Comparison of ENCODE assay signal across 8 mouse cellular contexts in genomic region chr15:77036320-77036988, GRCm38 (mm10). TPM values are rescaled to one million over a fixed set of nuclear protein-coding genes. Genes with fewer than 3 reads are reported as not detected.
DNase-seq lines count a peak whose midpoint lies in the region; ATAC-seq and TF ChIP-seq lines count a peak whose summit lies in the region.
"Had no signal": no experiment of that assay in that cellular context is flagged by ENCODE, and none has a peak within 500 bp of the region (broad histone marks: within the 10 kb centered on the region; RNA-seq: fewer than 3 reads in every experiment).

No protein-coding gene starts in this region.

- H3K4me3 ChIP-seq in intestine, embryonic 14.5 days (ENCODE audit: low read depth, low read length), result no peak overlapping the region
- H3K4me3 ChIP-seq in liver, postnatal 0 days (ENCODE audit: low read depth, low read length), result no peak overlapping the region

- peak; percentile 99 for DNase-seq in NIH3T3 (ENCODE audit: low read depth)
- peak; percentile 77 for DNase-seq in adrenal gland, postnatal 25 days
- DNase-seq in gastrocnemius, postnatal 25 days, result peak; percentile 95
- DNase-seq in intestine, embryonic 14.5 days (ENCODE audit: low spot score), result no peak
- no peak for DNase-seq in liver, postnatal 0 days
- DNase-seq in ovary, postnatal 36 days (ENCODE audit: low spot score), result peak; percentile 72
- DNase-seq in frontal cortex, postnatal 14 days (ENCODE audit: low spot score in 2 of 2), result no peak

- no peak for TF ChIP-seq CTCF in liver, postnatal 0 days (IDR thresholded peaks at IDR 0.05; ENCODE audit: low read depth)

- no peaks in the 10 kb centered on the region for H3K9me3 ChIP-seq in intestine, embryonic 14.5 days (ENCODE audit: control insufficient read depth, low read length)
- H3K9me3 ChIP-seq in liver, postnatal 0 days (ENCODE audit: low read length), result no peaks in the 10 kb centered on the region

- peak overlapping the region; percentile 26 for H3K4me2 ChIP-seq in intestine, embryonic 14.5 days (ENCODE audit: low read length)
- H3K4me2 ChIP-seq in liver, postnatal 0 days (ENCODE audit: low read depth, low read length), result no peak overlapping the region

- ATAC-seq in intestine, embryonic 14.5 days (replicated peaks; ENCODE audit: low FRiP score, low TSS enrichment, low read depth), result peak; percentile 37; the same call in 1 of the 2 replicates
- ATAC-seq in liver, postnatal 0 days, result no peak

- no peaks in the 10 kb centered on the region for H3K36me3 ChIP-seq in intestine, embryonic 14.5 days (ENCODE audit: control insufficient read depth, insufficient read depth, low read length)
- H3K36me3 ChIP-seq in liver, postnatal 0 days (replicated peaks; ENCODE audit: insufficient read depth, low read length), result no peaks in the 10 kb centered on the region

- no peak for TF ChIP-seq EP300 in liver, postnatal 0 days (IDR thresholded peaks at IDR 0.05; ENCODE audit: low read depth)

- peak overlapping the region; percentile 22 for H3K9ac ChIP-seq in intestine, embryonic 14.5 days (ENCODE audit: low read length)
- H3K9ac ChIP-seq in liver, postnatal 0 days (replicated peaks), result no peak overlapping the region

- peak overlapping the region; percentile 98 for H3K27ac ChIP-seq in intestine, embryonic 14.5 days (ENCODE audit: low read depth)
- peak overlapping the region; percentile 51; the same call in 1 of the 2 replicates for H3K27ac ChIP-seq in liver, postnatal 0 days (ENCODE audit: low read depth)

- no peaks in the 10 kb centered on the region for H3K27me3 ChIP-seq in intestine, embryonic 14.5 days (replicated peaks; ENCODE audit: control insufficient read depth, insufficient read depth, low read length)
- no peaks in the 10 kb centered on the region for H3K27me3 ChIP-seq in liver, postnatal 0 days (ENCODE audit: insufficient read depth, low read length)

- WGBS in intestine, embryonic 14.5 days, result 51% methylated on average over 11 of the region's 11 CpGs
- WGBS in liver, postnatal 0 days (ENCODE audit: insufficient replicate concordance), result 65% methylated on average over 11 of the region's 11 CpGs

- H3K4me1 ChIP-seq in intestine, embryonic 14.5 days (replicated peaks; ENCODE audit: control insufficient read depth, insufficient read depth, low read length), result peaks cover 35% of the 10 kb centered on the region
- no peaks in the 10 kb centered on the region for H3K4me1 ChIP-seq in liver, postnatal 0 days (ENCODE audit: insufficient read depth)

RNA-seq across cellular contexts. Expression of gene Apol6, which starts 8.1 kb away (rescaled TPM):
- total RNA-seq in adrenal gland, postnatal 25 days (2021), result 9.8 and 12.1 TPM in 2 replicates
- 10 to 100 TPM; 47.8 to 57.9 TPM for total RNA-seq in gastrocnemius, postnatal 25 days (2021)
- 0.58 and 0.84 TPM in 2 replicates for polyA plus RNA-seq in intestine, embryonic 14.5 days (2014; fragmentation: Nextera tagmentation; extraction: Ambion mirVana)
- not detected in 2 replicates for polyA plus RNA-seq in liver, postnatal 0 days (2015; fragmentation: Nextera tagmentation; extraction: Ambion mirVana)
- total RNA-seq: common myeloid progenitor, adult 5-6 weeks had no signal

RNA-seq across cellular contexts. Expression of gene Mb, which starts 14.0 kb away (rescaled TPM):
- total RNA-seq in adrenal gland, postnatal 25 days (2021), result 0.67 and 1.3 TPM in 2 replicates
- 1,000 to 10,000 TPM; 2,592 to 3,528 TPM for total RNA-seq in gastrocnemius, postnatal 25 days (2021)
- polyA plus RNA-seq in intestine, embryonic 14.5 days (2014; fragmentation: Nextera tagmentation; extraction: Ambion mirVana), result 0.35 and 0.65 TPM in 2 replicates
- polyA plus RNA-seq in liver, postnatal 0 days (2015; fragmentation: Nextera tagmentation; extraction: Ambion mirVana), result 0.15 and 6.6 TPM in 2 replicates
- total RNA-seq: common myeloid progenitor, adult 5-6 weeks had no signal

Comparison
In these comparisons a context has a peak if more than half of its experiments do, and no peak if none do; other contexts are left out.
1. DNase-seq: peak in NIH3T3 (single experiment), adrenal gland, postnatal 25 days (single experiment), gastrocnemius, postnatal 25 days (single experiment) and ovary, postnatal 36 days (single experiment); none in intestine, embryonic 14.5 days (single experiment), liver, postnatal 0 days (single experiment) and frontal cortex, postnatal 14 days (0 of 2).
2. RNA of gene Mb, which starts 14.0 kb away (total RNA-seq): 2,592 to 3,528 TPM in gastrocnemius, postnatal 25 days; 0.67 to 1.3 TPM in adrenal gland, postnatal 25 days; every median in the first group is over 1,000 times any median in the second.